Mouse (Mus musculus): ENCODE measurements around the gene Plpp7. TPM values are rescaled to one million over a fixed set of nuclear protein-coding genes. Genes with fewer than 3 reads are reported as not detected.

Plpp7 gene
- total and polyA plus RNA-seq, 3 experiments = 0.25 TPM; not detected in 2

GRCm38 (mm10) chr2:32066005-32066404, 29.3 kb upstream of the Plpp7 start:
- TF ChIP-seq RAD21 (IDR thresholded peaks at IDR 0.05; ENCODE audit: low read depth, low read length) = no peak
- no peak for DNase-seq (ENCODE audit: extremely low read depth)
- in situ Hi-C loops (cut with MboI; ENCODE audit: low pct_ligation_motif_present, low pct_unique_long_range_greater_than_20kb, low sequenced_read_pairs) = no loop called here
- H3K4me2 ChIP-seq (ENCODE audit: insufficient read depth, low read depth, poor library complexity, severe bottlenecking) = no peak overlapping the region
- no peaks in the 10 kb centered on the region for H3K36me3 ChIP-seq (replicated peaks in 1 of 2; ENCODE audit: control insufficient read depth in 1 of 2, insufficient read depth in 1 of 2, low read length in 1 of 2)
- H3K27ac ChIP-seq (ENCODE audit: insufficient read depth, low read depth) = no peak overlapping the region
- dilution Hi-C loops (cut with MboI; ENCODE audit: extremely low pct_ligation_motif_present, extremely low pct_unique_long_range_greater_than_20kb, low sequenced_read_pairs) = no loop called here
- no peak overlapping the region for H3K9ac ChIP-seq (ENCODE audit: insufficient read depth, low read depth)
- no peaks in the 10 kb centered on the region for H3K79me2 ChIP-seq (replicated peaks; ENCODE audit: control insufficient read depth, extremely low read depth, insufficient read depth, poor library complexity, severe bottlenecking)
- H3K27me3 ChIP-seq (replicated peaks) = peaks cover 10% of the 10 kb centered on the region
- no peaks in the 10 kb centered on the region for H3K9me3 ChIP-seq (replicated peaks; ENCODE audit: low read length)
- H3K4me1 ChIP-seq (ENCODE audit: control insufficient read depth in 1 of 2, insufficient read depth in 2 of 2) = peaks cover 0 to 22% of the 10 kb centered on the region in 2 experiments; a peak in 3 of 4 replicates
- no peak overlapping the region for H3K4me3 ChIP-seq (replicated peaks in 1 of 3; ENCODE audit: low read depth in 2 of 3, low read length in 2 of 3, poor library complexity in 1 of 3)

DNA sequence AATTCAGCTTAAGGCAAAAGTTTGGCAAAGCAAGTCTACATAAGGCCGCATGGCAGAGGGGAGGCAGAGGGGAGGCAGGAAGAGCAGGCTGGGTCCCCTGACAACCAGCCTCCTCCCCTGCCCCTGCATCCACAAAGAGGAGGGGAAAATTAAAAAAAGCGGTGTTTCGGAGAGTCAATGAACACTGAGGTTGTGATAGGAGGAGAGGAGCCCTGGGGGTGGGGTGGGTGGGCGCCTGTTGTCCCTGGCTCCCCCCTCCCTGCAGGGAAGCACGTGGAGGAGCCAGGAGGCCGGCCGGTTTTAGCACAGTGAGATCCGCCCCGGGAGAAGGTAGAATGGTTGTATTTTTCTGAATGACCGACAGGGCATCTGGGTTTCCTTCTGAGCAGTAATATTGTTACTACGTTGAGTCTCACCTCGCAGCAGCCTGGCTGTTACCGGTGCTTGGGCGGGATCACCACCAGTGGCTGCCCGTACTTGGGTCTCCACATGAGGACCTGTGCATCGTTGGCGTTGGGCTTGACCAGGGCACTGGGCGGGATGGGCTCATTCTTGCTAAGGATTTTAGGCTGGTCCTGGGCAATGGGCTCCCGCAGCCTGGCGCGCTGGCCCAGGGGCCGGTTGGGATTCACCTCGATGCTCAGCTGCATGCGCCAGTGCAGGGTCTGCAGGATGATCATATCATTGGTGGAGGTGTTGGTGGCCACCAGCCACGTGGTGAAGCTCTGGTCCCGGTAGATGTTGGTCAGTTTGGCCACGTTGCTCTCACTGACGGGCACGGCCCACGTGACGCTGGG, 26.3 kb upstream of the Plpp7 start:
- in situ Hi-C loops (cut with MboI; ENCODE audit: low pct_ligation_motif_present, low pct_unique_long_range_greater_than_20kb, low sequenced_read_pairs) (no loop called here), dilution Hi-C loops (cut with MboI; ENCODE audit: extremely low pct_ligation_motif_present, extremely low pct_unique_long_range_greater_than_20kb, low sequenced_read_pairs) (no loop called here)
- TF ChIP-seq ZNF384 (IDR thresholded peaks at IDR 0.05; ENCODE audit: low read depth, low read length) (no peak), MYC (IDR thresholded peaks at IDR 0.05; ENCODE audit: low read depth, low read length) (no peak), ZC3H11A (IDR thresholded peaks at IDR 0.05; ENCODE audit: low read depth, low read length) (no peak)
- H3K79me2 ChIP-seq (replicated peaks; ENCODE audit: control insufficient read depth, extremely low read depth, insufficient read depth, poor library complexity, severe bottlenecking) = no peaks in the 10 kb centered on the region
- no peak overlapping the region for H3K9ac ChIP-seq (ENCODE audit: insufficient read depth, low read depth)
- no peak for DNase-seq (ENCODE audit: extremely low read depth)
- H3K36me3 ChIP-seq (replicated peaks in 1 of 2; ENCODE audit: control insufficient read depth in 1 of 2, insufficient read depth in 1 of 2, low read length in 1 of 2) = no peaks in the 10 kb centered on the region
- H3K9me3 ChIP-seq (replicated peaks; ENCODE audit: low read length) = no peaks in the 10 kb centered on the region
- H3K27me3 ChIP-seq (replicated peaks) = peaks cover 10% of the 10 kb centered on the region
- H3K4me1 ChIP-seq (ENCODE audit: control insufficient read depth in 1 of 2, insufficient read depth in 2 of 2) = peaks cover 3 to 16% of the 10 kb centered on the region in 2 experiments; a peak in 3 of 4 replicates
- no peak overlapping the region for H3K4me2 ChIP-seq (ENCODE audit: insufficient read depth, low read depth, poor library complexity, severe bottlenecking)
- no peak overlapping the region for H3K4me3 ChIP-seq (replicated peaks in 1 of 3; ENCODE audit: low read depth in 2 of 3, low read length in 2 of 3, poor library complexity in 1 of 3)
- no peak overlapping the region for H3K27ac ChIP-seq (ENCODE audit: insufficient read depth, low read depth)

GRCm38 (mm10) chr2:32070747-32071146, 24.6 kb upstream of the Plpp7 start:
- Histone ChIP-seq H3K4me1 (ENCODE audit: control insufficient read depth in 1 of 2, insufficient read depth in 2 of 2) (peaks cover 3 to 8% of the 10 kb centered on the region in 2 experiments; a peak in 3 of 4 replicates), H3K27ac (ENCODE audit: insufficient read depth, low read depth) (no peak overlapping the region), H3K27me3 (replicated peaks) (peaks cover 10% of the 10 kb centered on the region), H3K9ac (ENCODE audit: insufficient read depth, low read depth) (no peak overlapping the region), H3K79me2 (replicated peaks; ENCODE audit: control insufficient read depth, extremely low read depth, insufficient read depth, poor library complexity, severe bottlenecking) (no peaks in the 10 kb centered on the region), H3K36me3 (replicated peaks in 1 of 2; ENCODE audit: control insufficient read depth in 1 of 2, insufficient read depth in 1 of 2, low read length in 1 of 2) (no peaks in the 10 kb centered on the region), H3K4me3 (replicated peaks in 1 of 3; ENCODE audit: low read depth in 2 of 3, low read length in 2 of 3, poor library complexity in 1 of 3) (no peak overlapping the region), H3K4me2 (ENCODE audit: insufficient read depth, low read depth, poor library complexity, severe bottlenecking) (no peak overlapping the region), H3K9me3 (replicated peaks; ENCODE audit: low read length) (no peaks in the 10 kb centered on the region)
- dilution Hi-C loops (cut with MboI; ENCODE audit: extremely low pct_ligation_motif_present, extremely low pct_unique_long_range_greater_than_20kb, low sequenced_read_pairs) (no loop called here), in situ Hi-C loops (cut with MboI; ENCODE audit: low pct_ligation_motif_present, low pct_unique_long_range_greater_than_20kb, low sequenced_read_pairs) (no loop called here)
- no peak for DNase-seq (ENCODE audit: extremely low read depth)
- no peak for TF ChIP-seq ZNF384 (IDR thresholded peaks at IDR 0.05; ENCODE audit: low read depth, low read length)
- no peak for TF ChIP-seq PAX5 (IDR thresholded peaks at IDR 0.05; ENCODE audit: low read length)
- TF ChIP-seq E2F4 (IDR thresholded peaks at IDR 0.05; ENCODE audit: insufficient replicate concordance, low read depth, low read length) = no peak
- no peak for TF ChIP-seq RAD21 (IDR thresholded peaks at IDR 0.05; ENCODE audit: low read depth, low read length)
- no peak for TF ChIP-seq MAZ (IDR thresholded peaks at IDR 0.05; ENCODE audit: low read depth, low read length)
- no peak for TF ChIP-seq CHD2 (IDR thresholded peaks at IDR 0.05; ENCODE audit: low read length)
- no peak for TF ChIP-seq JUND (conservative IDR thresholded peaks at IDR 0.05; ENCODE audit: low read depth, low read length)
- no peak for TF ChIP-seq POLR2A (IDR thresholded peaks at IDR 0.05; ENCODE audit: low read depth, low read length)
- no peak for TF ChIP-seq NELFE (IDR thresholded peaks at IDR 0.05; ENCODE audit: low read depth, low read length)
- TF ChIP-seq SMC3 (IDR thresholded peaks at IDR 0.05; ENCODE audit: low read depth, low read length) = no peak
- no peak for TF ChIP-seq POLR2AphosphoS2 (IDR thresholded peaks at IDR 0.05; ENCODE audit: low read depth, low read length)
- TF ChIP-seq UBTF (IDR thresholded peaks at IDR 0.05; ENCODE audit: low read depth, low read length) = no peak
- no peak for TF ChIP-seq HCFC1 (IDR thresholded peaks at IDR 0.05; ENCODE audit: low read depth, low read length)
- TF ChIP-seq USF1 (IDR thresholded peaks at IDR 0.05; ENCODE audit: low read depth, low read length) = no peak

All from CH12.LX (cell line).